Mouse (Mus musculus) megakaryocyte progenitor cell, adult 5-6 weeks (primary cell): Measurements from ENCODE around the gene 4931429L15Rik. TPM values are rescaled to one million over a fixed set of nuclear protein-coding genes. Genes with fewer than 3 reads are reported as not detected.
"Not testable (repeated sequence)": the region's sequence is repeated elsewhere in the genome, so short reads cannot be mapped to it uniquely, and the experiment has no call there.

Experiments used
- ATAC-seq: replicated peaks from 2 replicates; pipeline ENCODE4 v1.8.0; 2016; ENCODE audit warnings: mild to moderate bottlenecking, moderate TSS enrichment, inconsistent platforms; ENCODE audit not compliant: poor library complexity
- total RNA-seq, 2 experiments: library from RNA; stranded (forward) in 1 of 2; stranded (reverse) in 1 of 2; fragments of 157-497, 149-512 nt in 1 of 2; fragments of 200-1000 nt in 1 of 2; gene quantifications; 2 replicates each; pipeline versions ENCODE4 v1.2.3 to v1.2.4; 2015 to 2017

4931429L15Rik gene
- total RNA-seq (2015) = not detected in 2 replicates
- total RNA-seq (2017) = not detected in 2 replicates

- not testable (repeated sequence) for ATAC-seq
These were observed at the start of gene 4931429L15Rik for GRCm38 (mm10) chr9:46319886-46320285. Gene 4931429L15Rik, minus strand, starts transcription at chr9:46319986.

GRCm38 (mm10) chr9:46362459-46362858, 42.7 kb upstream of the 4931429L15Rik start:
- ATAC-seq = peak; percentile 74

- peak; percentile 46 for ATAC-seq
These were observed 41.8 kb upstream of the 4931429L15Rik start for GRCm38 (mm10) chr9:46361461-46362111.

GRCm38 (mm10) chr9:46353992-46354391, 34.2 kb upstream of the 4931429L15Rik start:
- peak; percentile 83 for ATAC-seq

GRCm38 (mm10) chr9:46353330-46353724, 33.5 kb upstream of the 4931429L15Rik start:
- no peak for ATAC-seq

- ATAC-seq = no peak
These were observed 33.0 kb upstream of the 4931429L15Rik start for GRCm38 (mm10) chr9:46352651-46353329.

- no peak for ATAC-seq
These were observed 30.7 kb upstream of the 4931429L15Rik start for GRCm38 (mm10) chr9:46350451-46350981.

GRCm38 (mm10) chr9:46345887-46346665, 26.3 kb upstream of the 4931429L15Rik start:
- ATAC-seq = no peak

- ATAC-seq = no peak
These were observed 19.4 kb upstream of the 4931429L15Rik start for GRCm38 (mm10) chr9:46339051-46339652.

- no peak for ATAC-seq
These were observed 18.6 kb upstream of the 4931429L15Rik start for GRCm38 (mm10) chr9:46338384-46338783.

GRCm38 (mm10) chr9:46337852-46338291, 18.1 kb upstream of the 4931429L15Rik start:
- ATAC-seq = no peak

GRCm38 (mm10) chr9:46337331-46337730, 17.5 kb upstream of the 4931429L15Rik start:
- no peak for ATAC-seq

- ATAC-seq = not testable (repeated sequence)
These were observed 16.5 kb upstream of the 4931429L15Rik start for GRCm38 (mm10) chr9:46336294-46336693.

- ATAC-seq = no peak
These were observed 15.7 kb upstream of the 4931429L15Rik start for GRCm38 (mm10) chr9:46335461-46335995.

GRCm38 (mm10) chr9:46334471-46335025, 14.8 kb upstream of the 4931429L15Rik start:
- ATAC-seq = no peak

GRCm38 (mm10) chr9:46331301-46331700, 11.5 kb upstream of the 4931429L15Rik start:
- no peak for ATAC-seq

- no peak for ATAC-seq
These were observed 10.8 kb upstream of the 4931429L15Rik start for GRCm38 (mm10) chr9:46330586-46330895.

GRCm38 (mm10) chr9:46329801-46330585, 10.2 kb upstream of the 4931429L15Rik start:
- no peak for ATAC-seq

GRCm38 (mm10) chr9:46329250-46329648, 9.5 kb upstream of the 4931429L15Rik start:
- no peak for ATAC-seq
